Mouse (Mus musculus) adrenal gland, adult 10 weeks (tissue): ENCODE measurements around the gene Tspoap1. TPM values are rescaled to one million over a fixed set of nuclear protein-coding genes. Genes with fewer than 3 reads are reported as not detected.

Experiments
- polyA plus RNA-seq: library from polyadenylated mRNA; stranded (reverse); fragments of 350-450 nt; fragmentation: Illumina TruSeq; extraction: RNeasy Lipid Tissue Mini Kit (QIAGEN cat#74804); gene quantifications from one replicate; pipeline ENCODE4 v1.2.3, GENCODE M21; 2014; ENCODE audit warnings: low read depth, low replicate concordance

Tspoap1 gene
- not detected for polyA plus RNA-seq

DNA sequence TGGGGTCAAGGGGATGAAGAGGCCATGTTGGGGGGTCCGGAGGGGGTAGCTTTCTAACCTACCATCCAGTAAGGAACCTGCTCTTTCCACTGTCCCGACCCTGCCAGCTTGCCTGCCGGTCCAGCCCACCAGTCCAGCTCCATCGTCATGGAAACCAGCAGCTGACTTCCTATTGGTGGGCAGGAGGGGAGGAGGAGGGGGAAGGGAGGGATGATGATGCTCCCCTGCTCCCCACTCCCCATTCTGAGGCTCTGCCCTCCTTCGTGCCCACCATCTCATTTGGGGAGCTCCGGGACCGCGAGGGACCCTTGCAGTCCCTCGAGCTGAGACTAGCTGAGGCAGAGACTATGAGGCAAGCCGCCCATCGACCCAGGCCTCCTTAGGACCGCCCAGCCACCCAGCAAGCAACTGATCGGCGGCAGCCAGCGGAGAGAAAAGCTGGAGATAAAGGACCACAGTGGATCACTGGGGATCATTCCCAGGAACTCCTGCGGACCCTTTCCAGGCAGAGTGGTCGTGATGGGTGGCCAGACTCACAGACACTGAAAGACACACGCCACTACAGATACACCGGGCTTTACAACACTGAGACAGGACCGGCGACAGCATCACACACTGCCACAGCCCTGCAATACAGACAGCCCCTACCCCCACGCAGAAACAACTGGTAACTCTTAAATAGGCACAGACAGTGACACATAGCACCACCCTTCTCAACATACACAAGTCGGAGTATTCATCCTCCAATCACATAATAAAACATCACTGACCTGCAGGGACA lies at the start of gene Tspoap1:
TSS of gene Tspoap1 (plus strand) at position 241 of the 781 bp plus-strand sequence.

DNA sequence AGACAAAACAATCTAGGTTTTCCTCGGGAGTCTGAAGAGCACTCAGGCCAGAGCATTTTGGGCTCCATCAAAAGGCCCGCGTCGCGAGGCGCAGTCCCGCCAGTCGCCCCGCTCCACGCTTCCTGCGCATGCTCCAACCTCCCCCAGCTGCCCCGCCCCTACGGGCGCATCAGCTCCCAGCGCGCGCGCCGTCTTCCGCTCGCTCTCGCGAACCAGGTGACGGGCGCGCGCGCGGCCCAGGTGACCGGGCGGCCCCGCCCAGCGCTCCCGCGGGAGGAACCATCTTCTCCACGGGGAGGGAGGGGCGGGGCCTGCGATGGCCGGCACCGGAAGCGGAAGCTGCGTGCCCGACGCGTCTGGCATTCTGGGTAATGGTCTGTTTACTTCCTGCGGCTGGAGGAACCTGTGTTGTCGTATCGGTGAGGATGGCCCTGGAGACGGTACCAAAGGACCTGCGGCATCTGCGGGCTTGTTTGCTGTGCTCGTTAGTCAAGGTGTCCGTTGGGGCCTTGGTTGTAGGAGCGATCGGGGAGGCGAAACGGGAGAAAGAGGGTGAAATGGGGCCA lies 23.1 kb upstream of the Tspoap1 start, which contains the start of gene Supt4a:
TSS of gene Supt4a (plus strand) at position 378 of the 566 bp plus-strand sequence.

GRCm38 (mm10) chr11:87793460-87793859 lies 33.1 kb downstream of the Tspoap1 start, which contains the start of gene Mpo:
TSS of gene Mpo (plus strand) at chr11:87793581.

GRCm38 (mm10) chr11:87828239-87828900 lies 68.0 kb downstream of the Tspoap1 start, which contains the start of gene Lpo:
TSS of gene Lpo (minus strand) at chr11:87828289.

Other genes with a start within 250 kb of the Tspoap1 start
- not detected for gene Gm11492, start 193.9 kb upstream of the Tspoap1 start, polyA plus RNA-seq
- 12.4 TPM for gene Sept4, start 191.6 kb upstream of the Tspoap1 start, polyA plus RNA-seq
- 22.0 TPM for gene Mtmr4, start 168.4 kb upstream of the Tspoap1 start, polyA plus RNA-seq
- gene Hsf5, start 143.4 kb upstream of the Tspoap1 start, polyA plus RNA-seq: not detected
- gene Rnf43, start 97.8 kb upstream of the Tspoap1 start, polyA plus RNA-seq: 2.2 TPM
- 22.3 TPM for gene Supt4a, start 23.0 kb upstream of the Tspoap1 start, polyA plus RNA-seq
- gene Mpo, start 33.0 kb downstream of the Tspoap1 start, polyA plus RNA-seq: not detected
- gene Lpo, start 67.7 kb downstream of the Tspoap1 start, polyA plus RNA-seq: not detected
- 3.0 TPM for gene Mks1, start 92.7 kb downstream of the Tspoap1 start, polyA plus RNA-seq
- not detected for gene Epx, start 115.0 kb downstream of the Tspoap1 start, polyA plus RNA-seq
- not detected for gene Olfr462, start 131.7 kb downstream of the Tspoap1 start, polyA plus RNA-seq
- gene Olfr463, start 136.8 kb downstream of the Tspoap1 start, polyA plus RNA-seq: not detected
- not detected for gene Olfr464, start 160.4 kb downstream of the Tspoap1 start, polyA plus RNA-seq
- gene Dynll2, start 227.0 kb downstream of the Tspoap1 start, polyA plus RNA-seq: 224 TPM